Mouse (Mus musculus): ENCODE measurements at regions not wholly inside any gene's neighbourhood (a gene's known extent, or its start where the extent isn't known, plus 50 kb on each side); places are given as distances from the start of the nearest gene placed in this dataset.

DNA sequence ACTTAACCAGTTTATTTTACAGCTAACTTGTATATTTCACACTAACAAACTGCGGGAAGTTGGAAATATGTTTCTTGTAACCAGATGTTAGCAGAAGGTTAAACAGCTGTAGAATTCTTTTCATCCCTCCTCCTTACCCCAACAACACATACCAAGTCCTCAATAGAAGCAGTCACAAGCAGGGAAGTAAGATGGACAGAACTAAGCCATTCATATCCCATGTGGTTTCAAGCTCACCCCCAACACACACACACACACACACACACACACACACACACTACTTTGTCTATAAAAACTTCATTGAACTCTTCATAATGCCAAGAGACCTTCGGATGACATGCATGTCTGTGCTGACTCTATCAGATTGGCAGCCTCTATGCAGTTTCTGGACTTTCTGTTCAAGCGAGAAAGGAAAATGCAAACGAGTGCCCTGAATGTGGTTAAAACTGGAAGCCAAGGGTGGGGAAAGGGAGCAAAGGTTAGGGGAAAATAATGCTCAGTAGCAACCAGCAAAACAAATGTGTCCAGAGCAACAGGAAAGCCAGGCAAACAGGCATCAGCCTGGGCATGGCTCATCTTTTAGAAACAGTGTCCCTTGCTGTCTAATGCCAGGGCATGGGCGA is 207.6 kb upstream of the Tsc22d2 start:
- no peak for TF ChIP-seq CTCF (IDR thresholded peaks at IDR 0.05; ENCODE audit: low read depth)
- no peak for TF ChIP-seq EP300 (IDR thresholded peaks at IDR 0.05; ENCODE audit: low read depth)

Measured in heart, postnatal 0 days (tissue).